Mouse (Mus musculus): ENCODE measurements around the gene Gm10203. TPM values are rescaled to one million over a fixed set of nuclear protein-coding genes. Genes with fewer than 3 reads are reported as not detected.

The Gm10203 gene
- polyA plus RNA-seq, 1 experiment: not detected

- TF ChIP-seq GATA1 (IDR thresholded peaks at IDR 0.05; ENCODE audit: low read length): no peak
These were observed 10.1 kb upstream of the Gm10203 start for GRCm38 (mm10) chr6:149119853-149120252.

GRCm38 (mm10) chr6:149123042-149123441 is 6.9 kb upstream of the Gm10203 start:
- no peak for TF ChIP-seq GATA1 (IDR thresholded peaks at IDR 0.05; ENCODE audit: low read length)

GRCm38 (mm10) chr6:149126675-149127074 is 3.3 kb upstream of the Gm10203 start:
- no peak for TF ChIP-seq GATA1 (IDR thresholded peaks at IDR 0.05; ENCODE audit: low read length)

GRCm38 (mm10) chr6:149131111-149131510 is 1.1 kb downstream of the Gm10203 start:
- no peak for TF ChIP-seq GATA1 (IDR thresholded peaks at IDR 0.05; ENCODE audit: low read length)

GRCm38 (mm10) chr6:149132311-149133077 is 2.5 kb downstream of the Gm10203 start:
- no peak for TF ChIP-seq GATA1 (IDR thresholded peaks at IDR 0.05; ENCODE audit: low read length)

GRCm38 (mm10) chr6:149134391-149135150 is 4.6 kb downstream of the Gm10203 start:
- TF ChIP-seq GATA1 (IDR thresholded peaks at IDR 0.05; ENCODE audit: low read length): no peak

GRCm38 (mm10) chr6:149135631-149136030 is 5.7 kb downstream of the Gm10203 start:
- TF ChIP-seq GATA1 (IDR thresholded peaks at IDR 0.05; ENCODE audit: low read length): no peak

GRCm38 (mm10) chr6:149137936-149138335 is 8.0 kb downstream of the Gm10203 start:
- no peak for TF ChIP-seq GATA1 (IDR thresholded peaks at IDR 0.05; ENCODE audit: low read length)

GRCm38 (mm10) chr6:149139011-149139410 is 9.0 kb downstream of the Gm10203 start:
- no peak for TF ChIP-seq GATA1 (IDR thresholded peaks at IDR 0.05; ENCODE audit: low read length)

- TF ChIP-seq GATA1 (IDR thresholded peaks at IDR 0.05; ENCODE audit: low read length): no peak
These were observed 9.5 kb downstream of the Gm10203 start, which contains the start of gene Etfbkmt for GRCm38 (mm10) chr6:149139471-149139870. Etfbkmt (plus strand) TSS chr6:149139849.

- no peak for TF ChIP-seq GATA1 (IDR thresholded peaks at IDR 0.05; ENCODE audit: low read length)
These were observed 11.6 kb downstream of the Gm10203 start for GRCm38 (mm10) chr6:149141393-149142173.

GRCm38 (mm10) chr6:149145143-149145542 is 15.2 kb downstream of the Gm10203 start:
- no peak for TF ChIP-seq GATA1 (IDR thresholded peaks at IDR 0.05; ENCODE audit: low read length)

GRCm38 (mm10) chr6:149148436-149149229 is 18.7 kb downstream of the Gm10203 start:
- no peak for TF ChIP-seq GATA1 (IDR thresholded peaks at IDR 0.05; ENCODE audit: low read length)

- TF ChIP-seq GATA1 (IDR thresholded peaks at IDR 0.05; ENCODE audit: low read length): no peak
These were observed 22.1 kb downstream of the Gm10203 start for GRCm38 (mm10) chr6:149152119-149152518.

All from G1E-ER4 (cell line).